Mouse (Mus musculus): ENCODE measurements around the gene 0610010K14Rik. TPM values are rescaled to one million over a fixed set of nuclear protein-coding genes. Genes with fewer than 3 reads are reported as not detected.

The 0610010K14Rik gene
- total and polyA plus RNA-seq, 2 experiments, result 6.5 to 34.0 TPM

- no peaks in the 10 kb centered on the region for H3K79me2 ChIP-seq (ENCODE audit: control insufficient read depth, insufficient read depth, low read length)
- H3K9ac ChIP-seq (ENCODE audit: low read depth, low read length), result no peak overlapping the region
- no peak overlapping the region for H3K4me3 ChIP-seq (ENCODE audit: insufficient read depth, low read depth, low read length)
- no peak overlapping the region for H3K27ac ChIP-seq (replicated peaks; ENCODE audit: insufficient read depth, low read depth, low read length)
- no peaks in the 10 kb centered on the region for H3K36me3 ChIP-seq (ENCODE audit: control insufficient read depth, insufficient read depth, low read length)
- DNase-seq (ENCODE audit: extremely low read depth, low read depth, low spot score), result no peak
- H3K4me1 ChIP-seq (ENCODE audit: control insufficient read depth, insufficient read depth, low read length), result peaks cover 2% of the 10 kb centered on the region; the same call in 1 of the 2 replicates
- no peaks in the 10 kb centered on the region for H3K27me3 ChIP-seq (ENCODE audit: control insufficient read depth, insufficient read depth, low read length)
- 68% methylated on average over 11 of the region's 11 CpGs for WGBS
- no peak for TF ChIP-seq CTCF (IDR thresholded peaks at IDR 0.05; ENCODE audit: low read depth, low read length)
Observed at GRCm38 (mm10) chr11:70193354-70194285, 44.1 kb downstream of the 0610010K14Rik start.

DNA sequence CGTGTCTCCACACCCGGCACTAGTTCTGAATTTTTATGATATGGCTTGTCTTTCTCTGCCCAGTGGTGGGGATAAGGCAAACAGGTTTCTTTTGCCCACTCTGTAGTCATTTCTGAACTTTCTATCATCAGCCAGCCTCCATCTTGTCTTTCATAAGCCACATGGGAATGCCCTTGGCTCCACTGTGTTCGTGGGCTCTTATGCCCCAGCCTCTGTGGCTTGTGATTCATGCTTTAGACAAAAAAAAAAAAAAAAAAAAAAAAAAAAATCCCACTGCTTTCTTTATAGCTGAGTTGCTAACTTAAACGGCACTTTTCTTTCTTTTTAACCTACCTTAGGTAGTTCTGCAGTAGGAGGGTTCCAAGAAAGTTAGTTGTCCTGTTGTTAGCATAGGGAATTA lies 45.6 kb downstream of the 0610010K14Rik start:
- 84% methylated on average over 4 of the region's 4 CpGs for WGBS
- Histone ChIP-seq H3K79me2 (ENCODE audit: control insufficient read depth, insufficient read depth, low read length) (no peaks in the 10 kb centered on the region), H3K36me3 (ENCODE audit: control insufficient read depth, insufficient read depth, low read length) (no peaks in the 10 kb centered on the region), H3K4me1 (ENCODE audit: control insufficient read depth, insufficient read depth, low read length) (peaks cover 2% of the 10 kb centered on the region; the same call in 1 of the 2 replicates), H3K27ac (replicated peaks; ENCODE audit: insufficient read depth, low read depth, low read length) (no peak overlapping the region), H3K27me3 (ENCODE audit: control insufficient read depth, insufficient read depth, low read length) (no peaks in the 10 kb centered on the region), H3K4me3 (ENCODE audit: insufficient read depth, low read depth, low read length) (no peak overlapping the region), H3K9ac (ENCODE audit: low read depth, low read length) (no peak overlapping the region)
- no peak for DNase-seq (ENCODE audit: extremely low read depth, low read depth, low spot score)
- TF ChIP-seq CTCF (IDR thresholded peaks at IDR 0.05; ENCODE audit: low read depth, low read length), result no peak
- TF ChIP-seq POLR2A (IDR thresholded peaks at IDR 0.05; ENCODE audit: extremely low read depth, insufficient read depth, low read length), result no peak

DNA sequence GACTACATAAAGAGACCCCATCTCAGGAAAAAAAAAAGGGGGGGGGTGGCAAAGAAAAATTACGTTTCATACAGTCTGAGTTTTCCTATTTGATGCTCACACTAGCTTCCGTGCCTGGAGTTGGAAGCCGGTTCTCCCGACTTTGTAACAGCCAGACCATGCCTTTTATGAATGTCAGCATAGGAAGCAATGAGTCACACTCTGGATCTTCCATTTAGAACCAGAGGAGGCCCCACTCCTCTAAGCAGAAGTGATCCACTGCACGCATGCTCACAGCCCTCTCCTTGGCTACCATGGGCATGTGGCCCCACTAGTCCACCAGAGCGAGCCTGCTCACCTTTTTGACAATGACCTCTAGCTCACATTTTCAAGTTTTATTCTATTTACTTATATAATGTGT lies 46.5 kb downstream of the 0610010K14Rik start:
- H3K9ac ChIP-seq (ENCODE audit: low read depth, low read length), result no peak overlapping the region
- WGBS, result 89% methylated on average over 6 of the region's 6 CpGs
- no peak overlapping the region for H3K27ac ChIP-seq (replicated peaks; ENCODE audit: insufficient read depth, low read depth, low read length)
- H3K4me3 ChIP-seq (ENCODE audit: insufficient read depth, low read depth, low read length), result no peak overlapping the region
- no peaks in the 10 kb centered on the region for H3K79me2 ChIP-seq (ENCODE audit: control insufficient read depth, insufficient read depth, low read length)
- H3K27me3 ChIP-seq (ENCODE audit: control insufficient read depth, insufficient read depth, low read length), result no peaks in the 10 kb centered on the region
- H3K36me3 ChIP-seq (ENCODE audit: control insufficient read depth, insufficient read depth, low read length), result no peaks in the 10 kb centered on the region
- no peak for DNase-seq (ENCODE audit: extremely low read depth, low read depth, low spot score)
- H3K4me1 ChIP-seq (ENCODE audit: control insufficient read depth, insufficient read depth, low read length), result peaks cover 2% of the 10 kb centered on the region; the same call in 1 of the 2 replicates
- TF ChIP-seq POLR2A (IDR thresholded peaks at IDR 0.05; ENCODE audit: extremely low read depth, insufficient read depth, low read length), result no peak
- no peak for TF ChIP-seq CTCF (IDR thresholded peaks at IDR 0.05; ENCODE audit: low read depth, low read length)

GRCm38 (mm10) chr11:70189319-70190134 lies 48.2 kb downstream of the 0610010K14Rik start:
- no peak for DNase-seq (ENCODE audit: extremely low read depth, low read depth, low spot score)

More at GRCm38 (mm10) chr11:70189319-70190134, 48.2 kb downstream of the 0610010K14Rik start:
- 84% methylated on average over 28 of the region's 28 CpGs for WGBS
- no peaks in the 10 kb centered on the region for H3K27me3 ChIP-seq (ENCODE audit: control insufficient read depth, insufficient read depth, low read length)
- no peak for TF ChIP-seq POLR2A (IDR thresholded peaks at IDR 0.05; ENCODE audit: extremely low read depth, insufficient read depth, low read length)
- H3K9ac ChIP-seq (ENCODE audit: low read depth, low read length), result no peak overlapping the region
- no peak overlapping the region for H3K4me3 ChIP-seq (ENCODE audit: insufficient read depth, low read depth, low read length)
- H3K27ac ChIP-seq (replicated peaks; ENCODE audit: insufficient read depth, low read depth, low read length), result no peak overlapping the region
- H3K36me3 ChIP-seq (ENCODE audit: control insufficient read depth, insufficient read depth, low read length), result no peaks in the 10 kb centered on the region
- H3K4me1 ChIP-seq (ENCODE audit: control insufficient read depth, insufficient read depth, low read length), result peaks cover 2% of the 10 kb centered on the region; the same call in 1 of the 2 replicates
- no peaks in the 10 kb centered on the region for H3K79me2 ChIP-seq (ENCODE audit: control insufficient read depth, insufficient read depth, low read length)

Other genes starting within 250 kb of the 0610010K14Rik start
- gene Gabarap, start 246.8 kb downstream of the 0610010K14Rik start, total RNA-seq (2014; rRNA removed), result 175 and 176 TPM in 2 replicates
- gene Gabarap, start 246.8 kb downstream of the 0610010K14Rik start, polyA plus RNA-seq (2012; rRNA removed), result 430 and 476 TPM in 2 replicates
- gene Phf23, start 242.1 kb downstream of the 0610010K14Rik start, total RNA-seq (2014; rRNA removed), result 8.0 and 8.5 TPM in 2 replicates
- gene Phf23, start 242.1 kb downstream of the 0610010K14Rik start, polyA plus RNA-seq (2012; rRNA removed), result 8.8 and 12.1 TPM in 2 replicates
- 2.8 TPM in 2 replicates for gene Dvl2, start 237.3 kb downstream of the 0610010K14Rik start, total RNA-seq (2014; rRNA removed)
- 3.7 and 4.5 TPM in 2 replicates for gene Dvl2, start 237.3 kb downstream of the 0610010K14Rik start, polyA plus RNA-seq (2012; rRNA removed)
- 314 and 344 TPM in 2 replicates for gene Acadvl, start 222.5 kb downstream of the 0610010K14Rik start, total RNA-seq (2014; rRNA removed)
- 302 and 314 TPM in 2 replicates for gene Acadvl, start 222.5 kb downstream of the 0610010K14Rik start, polyA plus RNA-seq (2012; rRNA removed)
- 0.37 and 1.0 TPM in 2 replicates for gene Dlg4, start 221.0 kb downstream of the 0610010K14Rik start, total RNA-seq (2014; rRNA removed)
- 1.1 and 1.3 TPM in 2 replicates for gene Dlg4, start 221.0 kb downstream of the 0610010K14Rik start, polyA plus RNA-seq (2012; rRNA removed)
- gene Asgr1, start 183.8 kb downstream of the 0610010K14Rik start, total RNA-seq (2014; rRNA removed), result 531 and 680 TPM in 2 replicates
- 730 and 786 TPM in 2 replicates for gene Asgr1, start 183.8 kb downstream of the 0610010K14Rik start, polyA plus RNA-seq (2012; rRNA removed)
- gene Asgr2, start 145.3 kb downstream of the 0610010K14Rik start, total RNA-seq (2014; rRNA removed), result 166 and 194 TPM in 2 replicates
- 212 and 216 TPM in 2 replicates for gene Asgr2, start 145.3 kb downstream of the 0610010K14Rik start, polyA plus RNA-seq (2012; rRNA removed)
- 0.27 TPM in 1 of 2 replicates, not detected in the other for gene Mgl2, start 107.6 kb downstream of the 0610010K14Rik start, total RNA-seq (2014; rRNA removed)
- 0.06 and 0.09 TPM in 2 replicates for gene Mgl2, start 107.6 kb downstream of the 0610010K14Rik start, polyA plus RNA-seq (2012; rRNA removed)
- 0.55 and 0.67 TPM in 2 replicates for gene Clec10a, start 81.7 kb downstream of the 0610010K14Rik start, total RNA-seq (2014; rRNA removed)
- gene Clec10a, start 81.7 kb downstream of the 0610010K14Rik start, polyA plus RNA-seq (2012; rRNA removed), result 0.27 and 0.95 TPM in 2 replicates
- 6.6 and 12.5 TPM in 2 replicates for gene Slc16a11, start 25.2 kb downstream of the 0610010K14Rik start, total RNA-seq (2014; rRNA removed)
- gene Slc16a11, start 25.2 kb downstream of the 0610010K14Rik start, polyA plus RNA-seq (2012; rRNA removed), result 37.1 and 84.4 TPM in 2 replicates
- gene Slc16a13, start 16.9 kb downstream of the 0610010K14Rik start, total RNA-seq (2014; rRNA removed), result 0.47 and 1.3 TPM in 2 replicates
- 1.7 and 3.3 TPM in 2 replicates for gene Slc16a13, start 16.9 kb downstream of the 0610010K14Rik start, polyA plus RNA-seq (2012; rRNA removed)
- 0.74 and 0.81 TPM in 2 replicates for gene Bcl6b, start 8.1 kb downstream of the 0610010K14Rik start, total RNA-seq (2014; rRNA removed)
- gene Bcl6b, start 8.1 kb downstream of the 0610010K14Rik start, polyA plus RNA-seq (2012; rRNA removed), result 0.56 and 1.3 TPM in 2 replicates
- gene Gm21988, start 1.9 kb upstream of the 0610010K14Rik start, total RNA-seq (2014; rRNA removed), result 0.28 and 1.5 TPM in 2 replicates
- 5.8 and 6.8 TPM in 2 replicates for gene Gm21988, start 1.9 kb upstream of the 0610010K14Rik start, polyA plus RNA-seq (2012; rRNA removed)
- 7.7 and 9.3 TPM in 2 replicates for gene Rnasek, start 1.9 kb upstream of the 0610010K14Rik start, total RNA-seq (2014; rRNA removed)
- gene Rnasek, start 1.9 kb upstream of the 0610010K14Rik start, polyA plus RNA-seq (2012; rRNA removed), result 158 and 176 TPM in 2 replicates
- 0.09 and 0.20 TPM in 2 replicates for gene Alox12, start 17.4 kb upstream of the 0610010K14Rik start, total RNA-seq (2014; rRNA removed)
- 0.28 and 0.46 TPM in 2 replicates for gene Alox12, start 17.4 kb upstream of the 0610010K14Rik start, polyA plus RNA-seq (2012; rRNA removed)
- not detected in 2 replicates for gene Alox12e, start 84.7 kb upstream of the 0610010K14Rik start, total RNA-seq (2014; rRNA removed)
- not detected in 2 replicates for gene Alox12e, start 84.7 kb upstream of the 0610010K14Rik start, polyA plus RNA-seq (2012; rRNA removed)
- 0.07 and 0.09 TPM in 2 replicates for gene Alox15, start 114.1 kb upstream of the 0610010K14Rik start, total RNA-seq (2014; rRNA removed)
- 0.10 TPM in 1 of 2 replicates, not detected in the other for gene Alox15, start 114.1 kb upstream of the 0610010K14Rik start, polyA plus RNA-seq (2012; rRNA removed)
- gene Pelp1, start 172.1 kb upstream of the 0610010K14Rik start, total RNA-seq (2014; rRNA removed), result 3.1 and 3.3 TPM in 2 replicates
- 7.7 and 7.9 TPM in 2 replicates for gene Pelp1, start 172.1 kb upstream of the 0610010K14Rik start, polyA plus RNA-seq (2012; rRNA removed)
- gene Arrb2, start 194.7 kb upstream of the 0610010K14Rik start, total RNA-seq (2014; rRNA removed), result 9.5 and 11.5 TPM in 2 replicates
- 14.7 and 22.2 TPM in 2 replicates for gene Arrb2, start 194.7 kb upstream of the 0610010K14Rik start, polyA plus RNA-seq (2012; rRNA removed)
- 11.2 and 13.3 TPM in 2 replicates for gene Med11, start 214.0 kb upstream of the 0610010K14Rik start, total RNA-seq (2014; rRNA removed)
- 9.4 and 10.4 TPM in 2 replicates for gene Med11, start 214.0 kb upstream of the 0610010K14Rik start, polyA plus RNA-seq (2012; rRNA removed)
- gene Zmynd15, start 221.5 kb upstream of the 0610010K14Rik start, total RNA-seq (2014; rRNA removed), result 0.74 and 1.5 TPM in 2 replicates
- 2.1 and 4.4 TPM in 2 replicates for gene Zmynd15, start 221.5 kb upstream of the 0610010K14Rik start, polyA plus RNA-seq (2012; rRNA removed)
- 5.7 and 10.2 TPM in 2 replicates for gene Cxcl16, start 222.1 kb upstream of the 0610010K14Rik start, total RNA-seq (2014; rRNA removed)
- gene Cxcl16, start 222.1 kb upstream of the 0610010K14Rik start, polyA plus RNA-seq (2012; rRNA removed), result 7.2 and 10.2 TPM in 2 replicates

Measured in liver, adult 2 months (tissue).